Mouse (Mus musculus): ENCODE data around the gene Mob4. TPM values are rescaled to one million over a fixed set of nuclear protein-coding genes. Genes with fewer than 3 reads are reported as not detected.

The Mob4 gene
- polyA plus RNA-seq, 1 experiment: 45.4 TPM

- Histone ChIP-seq H3K27ac (ENCODE audit: insufficient read depth, low read depth, low read length) (no peak overlapping the region), H3K4me3 (ENCODE audit: insufficient read depth, low read length) (no peak overlapping the region), H3K4me1 (ENCODE audit: control insufficient read depth, insufficient read depth, low read length) (no peaks in the 10 kb centered on the region)
- no peak for TF ChIP-seq CTCF (IDR thresholded peaks at IDR 0.05; ENCODE audit: low read depth, low read length)
- no peak for TF ChIP-seq POLR2A (IDR thresholded peaks at IDR 0.05; ENCODE audit: borderline replicate concordance, low read depth, low read length)
Observed at GRCm38 (mm10) chr1:55174558-55175034, 43.6 kb downstream of the Mob4 start.

- Histone ChIP-seq H3K27ac (ENCODE audit: insufficient read depth, low read depth, low read length) (no peak overlapping the region), H3K4me1 (ENCODE audit: control insufficient read depth, insufficient read depth, low read length) (no peaks in the 10 kb centered on the region), H3K4me3 (ENCODE audit: insufficient read depth, low read length) (no peak overlapping the region)
- TF ChIP-seq POLR2A (IDR thresholded peaks at IDR 0.05; ENCODE audit: borderline replicate concordance, low read depth, low read length): no peak
- TF ChIP-seq CTCF (IDR thresholded peaks at IDR 0.05; ENCODE audit: low read depth, low read length): 0 out of 2 replicates have a peak, but pooled peaks have one; percentile 30
Observed at GRCm38 (mm10) chr1:55179917-55180566, 49.0 kb downstream of the Mob4 start.

- TF ChIP-seq CTCF (IDR thresholded peaks at IDR 0.05; ENCODE audit: low read depth, low read length) (no peak), POLR2A (IDR thresholded peaks at IDR 0.05; ENCODE audit: borderline replicate concordance, low read depth, low read length) (no peak)
Observed at GRCm38 (mm10) chr1:55182392-55182791, 51.4 kb downstream of the Mob4 start.

GRCm38 (mm10) chr1:55185718-55186117 is 54.7 kb downstream of the Mob4 start:
- TF ChIP-seq POLR2A (IDR thresholded peaks at IDR 0.05; ENCODE audit: borderline replicate concordance, low read depth, low read length): no peak
- TF ChIP-seq CTCF (IDR thresholded peaks at IDR 0.05; ENCODE audit: low read depth, low read length): no peak
- H3K4me3 ChIP-seq (ENCODE audit: insufficient read depth, low read length): no peak overlapping the region

More at GRCm38 (mm10) chr1:55182392-55182791, 51.4 kb downstream of the Mob4 start:
- H3K4me3 ChIP-seq (ENCODE audit: insufficient read depth, low read length): no peak overlapping the region
- no peaks in the 10 kb centered on the region for H3K4me1 ChIP-seq (ENCODE audit: control insufficient read depth, insufficient read depth, low read length)
- H3K27ac ChIP-seq (ENCODE audit: insufficient read depth, low read depth, low read length): no peak overlapping the region

GRCm38 (mm10) chr1:55186592-55187210 is 55.7 kb downstream of the Mob4 start:
- H3K27ac ChIP-seq (ENCODE audit: insufficient read depth, low read depth, low read length): no peak overlapping the region
- H3K4me1 ChIP-seq (ENCODE audit: control insufficient read depth, insufficient read depth, low read length): no peaks in the 10 kb centered on the region
- no peak for TF ChIP-seq POLR2A (IDR thresholded peaks at IDR 0.05; ENCODE audit: borderline replicate concordance, low read depth, low read length)
- no peak for TF ChIP-seq CTCF (IDR thresholded peaks at IDR 0.05; ENCODE audit: low read depth, low read length)
- H3K4me3 ChIP-seq (ENCODE audit: insufficient read depth, low read length): no peak overlapping the region

More at GRCm38 (mm10) chr1:55185718-55186117, 54.7 kb downstream of the Mob4 start:
- no peaks in the 10 kb centered on the region for H3K4me1 ChIP-seq (ENCODE audit: control insufficient read depth, insufficient read depth, low read length)
- no peak overlapping the region for H3K27ac ChIP-seq (ENCODE audit: insufficient read depth, low read depth, low read length)

GRCm38 (mm10) chr1:55192015-55192414 is 61.0 kb downstream of the Mob4 start:
- Histone ChIP-seq H3K27ac (ENCODE audit: insufficient read depth, low read depth, low read length) (no peak overlapping the region), H3K4me3 (ENCODE audit: insufficient read depth, low read length) (no peak overlapping the region), H3K4me1 (ENCODE audit: control insufficient read depth, insufficient read depth, low read length) (no peaks in the 10 kb centered on the region)
- TF ChIP-seq CTCF (IDR thresholded peaks at IDR 0.05; ENCODE audit: low read depth, low read length) (no peak), POLR2A (IDR thresholded peaks at IDR 0.05; ENCODE audit: borderline replicate concordance, low read depth, low read length) (no peak)

- no peak overlapping the region for H3K27ac ChIP-seq (ENCODE audit: insufficient read depth, low read depth, low read length)
Observed at GRCm38 (mm10) chr1:55192824-55193223, 61.8 kb downstream of the Mob4 start.

GRCm38 (mm10) chr1:55193316-55193715 is 62.3 kb downstream of the Mob4 start:
- H3K27ac ChIP-seq (ENCODE audit: insufficient read depth, low read depth, low read length): no peak overlapping the region
- H3K4me1 ChIP-seq (ENCODE audit: control insufficient read depth, insufficient read depth, low read length): no peaks in the 10 kb centered on the region
- TF ChIP-seq CTCF (IDR thresholded peaks at IDR 0.05; ENCODE audit: low read depth, low read length): no peak
- TF ChIP-seq POLR2A (IDR thresholded peaks at IDR 0.05; ENCODE audit: borderline replicate concordance, low read depth, low read length): no peak
- H3K4me3 ChIP-seq (ENCODE audit: insufficient read depth, low read length): no peak overlapping the region

More at GRCm38 (mm10) chr1:55192824-55193223, 61.8 kb downstream of the Mob4 start:
- no peak overlapping the region for H3K4me3 ChIP-seq (ENCODE audit: insufficient read depth, low read length)
- no peak for TF ChIP-seq POLR2A (IDR thresholded peaks at IDR 0.05; ENCODE audit: borderline replicate concordance, low read depth, low read length)
- TF ChIP-seq CTCF (IDR thresholded peaks at IDR 0.05; ENCODE audit: low read depth, low read length): peak; percentile 84
- no peaks in the 10 kb centered on the region for H3K4me1 ChIP-seq (ENCODE audit: control insufficient read depth, insufficient read depth, low read length)

GRCm38 (mm10) chr1:55194064-55194915 is 63.3 kb downstream of the Mob4 start:
- no peak overlapping the region for H3K27ac ChIP-seq (ENCODE audit: insufficient read depth, low read depth, low read length)

More at GRCm38 (mm10) chr1:55194064-55194915, 63.3 kb downstream of the Mob4 start:
- Histone ChIP-seq H3K4me1 (ENCODE audit: control insufficient read depth, insufficient read depth, low read length) (no peaks in the 10 kb centered on the region), H3K4me3 (ENCODE audit: insufficient read depth, low read length) (no peak overlapping the region)
- no peak for TF ChIP-seq CTCF (IDR thresholded peaks at IDR 0.05; ENCODE audit: low read depth, low read length)
- no peak for TF ChIP-seq POLR2A (IDR thresholded peaks at IDR 0.05; ENCODE audit: borderline replicate concordance, low read depth, low read length)
